Mouse (Mus musculus) stomach, embryonic 14.5 days (tissue): Measurements from ENCODE around the gene Dio2. TPM values are rescaled to one million over a fixed set of nuclear protein-coding genes. Genes with fewer than 3 reads are reported as not detected.

Source experiments
- ATAC-seq: fragments of 200-750 bp; cut with Nextera tagmentation; 2 replicates; pipeline ENCODE4 v1.8.0; 2017; ENCODE audit warnings: low read depth, moderate TSS enrichment; ENCODE audit not compliant: insufficient number of reproducible peaks, insufficient read depth, low FRiP score
- H3K27ac ChIP-seq: fragments of 300-500 bp; sonication (generic); 2 replicates; pipeline ENCODE4 v1.5.1; 2014; ENCODE audit warnings: mild to moderate bottlenecking, low read length, moderate library complexity, mixed read lengths
- H3K27me3 ChIP-seq: fragments of 300-500 bp; sonication (generic); 2 replicates; pipeline ENCODE4 v1.6.1; 2014; ENCODE audit warnings: low read length, control low read depth, mixed read lengths; ENCODE audit not compliant: control insufficient read depth, insufficient read depth
- H3K36me3 ChIP-seq: fragments of 300-500 bp; sonication (generic); 2 replicates; pipeline ENCODE4 v1.6.1; 2014; ENCODE audit warnings: mild to moderate bottlenecking, control low read depth, low read length, moderate library complexity, mixed read lengths; ENCODE audit not compliant: control insufficient read depth, insufficient read depth
- H3K4me1 ChIP-seq: fragments of 300-500 bp; sonication (generic); 2 replicates; pipeline ENCODE4 v1.6.1; 2014; ENCODE audit warnings: low read length, control low read depth, mixed read lengths; ENCODE audit not compliant: control insufficient read depth, insufficient read depth
- H3K4me2 ChIP-seq: fragments of 300-500 bp; sonication (generic); replicated peaks from 2 replicates; pipeline ENCODE4 v1.6.1; 2014; ENCODE audit warnings: low read depth, low read length, control low read depth
- H3K4me3 ChIP-seq: fragments of 300-500 bp; sonication (generic); 2 replicates; pipeline ENCODE4 v1.5.1; 2014; ENCODE audit warnings: low read depth, low read length, control low read depth
- H3K9ac ChIP-seq: fragments of 300-500 bp; sonication (generic); replicated peaks from 2 replicates; pipeline ENCODE4 v1.6.1; 2014; ENCODE audit warnings: low read depth, mild to moderate bottlenecking, control low read depth, low read length, moderate library complexity, mixed read lengths
- H3K9me3 ChIP-seq: fragments of 300-500 bp; sonication (generic); 2 replicates; pipeline ENCODE4 v1.6.1; 2016; ENCODE audit warnings: low read depth, low read length, control low read depth; ENCODE audit not compliant: control insufficient read depth
- WGBS: fragments of 180-500 bp; shearing (Covaris S2); extraction: QIAGEN DNeasy Blood & Tissue Kit; methylation state at CpG from one replicate; pipeline ENCODE4 v1.1.7; 2014; 5-methylcytosine and 5-hydroxymethylcytosine counted together
- polyA plus RNA-seq: library from polyadenylated mRNA; unstranded; fragments of >200 nt; fragmentation: Nextera tagmentation; extraction: Ambion mirVana; gene quantifications from 2 replicates; pipeline ENCODE4 v1.2.1, GENCODE M21; 2014

Gene Dio2
- polyA plus RNA-seq, result 0.77 and 1.1 TPM in 2 replicates

DNA sequence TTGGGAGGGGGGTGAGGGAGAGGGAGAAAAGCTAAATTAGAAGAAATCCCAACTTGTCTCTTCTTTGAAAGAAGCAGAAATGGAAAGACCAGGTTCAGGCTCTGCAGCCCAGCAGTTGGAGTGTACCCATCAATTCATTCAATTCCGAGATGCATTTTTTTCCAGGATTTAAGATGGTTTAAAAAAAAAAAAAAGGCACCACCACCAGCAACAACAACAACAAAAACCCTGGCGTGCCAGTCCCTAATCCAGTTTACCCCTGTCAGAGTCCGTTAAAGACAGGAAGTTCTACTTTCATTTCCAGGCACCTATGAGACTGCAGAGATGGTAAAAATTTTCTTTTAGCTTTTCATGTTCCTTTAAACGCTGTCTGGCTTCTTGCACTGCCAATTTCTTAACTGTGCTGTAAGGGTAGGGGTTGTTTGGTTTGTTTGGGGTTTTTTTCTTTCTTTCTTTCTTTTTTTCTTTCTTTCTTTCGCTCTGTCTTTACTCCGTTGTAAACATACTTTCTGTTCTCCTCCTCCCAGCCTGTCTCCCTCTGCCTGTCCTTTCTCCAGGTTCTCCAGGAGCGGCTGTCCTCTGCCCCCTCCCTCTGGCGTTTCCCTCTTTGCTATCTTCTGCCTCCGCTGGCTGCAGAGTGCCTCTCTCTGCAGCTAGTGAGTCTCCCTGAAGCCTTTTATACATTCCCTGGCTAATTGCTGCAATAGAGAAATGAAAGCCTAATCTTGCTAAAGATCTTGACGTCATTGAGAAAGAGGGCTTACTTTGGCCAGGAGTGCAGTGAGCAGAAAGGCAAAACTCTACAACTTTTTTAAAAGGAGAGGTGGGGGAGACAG is at the start of gene Dio2:
Dio2 (minus strand) TSS at position 51 of the 836 bp plus-strand sequence.
- Histone ChIP-seq H3K9ac (no peak within 1 kb of the TSS), H3K36me3 (no peaks in the 10 kb centered on the region), H3K4me2 (peak within 1 kb of the TSS; percentile 29), H3K9me3 (no peaks in the 10 kb centered on the region), H3K27ac (no peak within 1 kb of the TSS), H3K27me3 (no peaks in the 10 kb centered on the region), H3K4me3 (peak within 1 kb of the TSS; percentile 17), H3K4me1 (no peaks in the 10 kb centered on the region)
- no peak for ATAC-seq
- 14% methylated on average over 10 of the region's 10 CpGs for WGBS

DNA sequence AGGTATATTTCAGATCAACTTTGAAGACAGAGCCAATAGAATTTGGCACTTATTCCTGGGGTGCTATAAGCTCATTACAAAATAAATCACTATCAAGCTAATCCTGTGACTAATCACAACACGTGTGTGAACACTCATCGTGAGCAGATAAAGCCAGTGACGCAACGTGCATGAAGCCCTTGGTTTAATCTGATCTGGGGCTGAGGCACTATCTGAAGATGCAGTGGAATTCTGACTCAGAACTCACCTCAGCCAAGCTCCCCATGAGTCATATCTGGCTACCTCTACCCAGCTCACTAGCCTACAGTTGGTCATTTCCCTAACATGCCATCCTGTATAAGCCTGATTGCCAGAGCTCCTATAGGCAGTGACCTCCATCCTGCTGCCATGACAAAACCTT is 43.2 kb upstream of the Dio2 start:
- Histone ChIP-seq H3K27ac (no peak overlapping the region), H3K4me2 (no peak overlapping the region), H3K4me3 (no peak overlapping the region), H3K27me3 (no peaks in the 10 kb centered on the region), H3K36me3 (no peaks in the 10 kb centered on the region), H3K9me3 (no peaks in the 10 kb centered on the region), H3K9ac (no peak overlapping the region), H3K4me1 (no peaks in the 10 kb centered on the region)
- no peak for ATAC-seq
- WGBS, result 75% methylated on average over 4 of the region's 4 CpGs

DNA sequence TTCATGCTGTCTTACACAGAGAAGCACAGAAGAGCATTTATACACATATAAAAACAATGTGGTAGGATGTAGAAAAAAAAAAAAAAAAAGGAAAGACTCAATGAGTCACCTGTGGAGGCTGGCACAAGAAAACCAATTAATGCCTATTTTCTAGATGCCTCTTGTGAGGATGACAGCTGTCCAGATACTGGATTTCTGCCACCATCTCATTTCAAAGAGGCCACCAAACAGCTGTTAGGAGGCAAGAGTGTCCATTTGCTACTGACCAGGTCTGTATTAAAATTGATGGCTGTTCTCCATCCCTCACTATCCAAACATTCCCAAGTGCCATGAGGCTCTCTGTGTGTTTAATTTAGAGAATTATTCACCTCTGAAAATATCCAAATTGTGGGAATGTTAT is 6.5 kb upstream of the Dio2 start:
- H3K4me1 ChIP-seq, result no peaks in the 10 kb centered on the region
- H3K4me3 ChIP-seq, result no peak overlapping the region
- H3K36me3 ChIP-seq, result no peaks in the 10 kb centered on the region
- no peaks in the 10 kb centered on the region for H3K9me3 ChIP-seq
- H3K9ac ChIP-seq, result no peak overlapping the region
- ATAC-seq, result no peak
- no peak overlapping the region for H3K27ac ChIP-seq
- no peaks in the 10 kb centered on the region for H3K27me3 ChIP-seq
- no peak overlapping the region for H3K4me2 ChIP-seq

DNA sequence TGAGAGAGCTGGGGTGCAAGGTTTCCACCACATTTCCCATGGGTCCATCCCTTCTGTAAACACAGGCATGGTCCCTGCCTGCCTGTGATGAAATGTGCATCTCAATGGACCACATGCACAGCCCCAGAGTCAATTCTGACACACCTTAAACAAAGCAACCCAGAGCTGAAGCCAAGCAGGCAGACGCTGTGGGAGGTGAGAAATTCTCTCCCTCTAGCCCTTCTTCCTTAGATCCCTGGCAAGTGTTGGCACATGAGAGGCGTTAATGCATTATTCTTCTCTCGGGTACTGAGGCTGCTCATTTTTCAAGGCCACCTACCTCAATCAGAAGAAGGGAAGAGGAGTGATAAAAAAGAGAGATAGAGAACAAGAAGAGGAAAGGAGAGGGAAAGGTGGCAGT is 5.4 kb upstream of the Dio2 start:
- ATAC-seq, result no peak
- Histone ChIP-seq H3K4me2 (no peak overlapping the region), H3K4me3 (no peak overlapping the region), H3K27me3 (no peaks in the 10 kb centered on the region), H3K36me3 (no peaks in the 10 kb centered on the region), H3K27ac (no peak overlapping the region), H3K9ac (no peak overlapping the region), H3K4me1 (no peaks in the 10 kb centered on the region), H3K9me3 (no peaks in the 10 kb centered on the region)
- WGBS, result 48% methylated on average over 3 of the region's 3 CpGs

DNA sequence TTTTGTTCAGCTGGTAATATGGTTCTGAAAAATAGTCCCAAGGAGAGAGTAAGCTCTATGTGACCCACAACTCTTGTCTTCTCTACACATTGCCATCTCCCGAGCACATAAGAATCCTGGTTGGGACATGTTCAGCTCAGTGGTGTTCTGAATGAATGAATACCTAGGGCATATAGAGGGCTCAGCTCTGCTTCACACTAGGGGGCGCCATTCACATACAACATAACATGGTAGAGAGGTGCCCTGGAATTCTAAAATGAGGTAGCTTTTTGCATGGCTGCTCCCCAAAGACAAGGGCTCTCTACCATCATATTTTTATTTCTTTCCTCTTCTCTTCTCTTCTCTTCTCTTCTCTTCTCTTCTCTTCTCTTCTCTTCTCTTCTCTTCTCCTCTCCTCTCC is 2.2 kb upstream of the Dio2 start:
- Histone ChIP-seq H3K27ac (no peak overlapping the region), H3K27me3 (no peaks in the 10 kb centered on the region), H3K36me3 (no peaks in the 10 kb centered on the region), H3K9ac (no peak overlapping the region), H3K4me2 (no peak overlapping the region), H3K9me3 (no peaks in the 10 kb centered on the region), H3K4me3 (no peak overlapping the region), H3K4me1 (no peaks in the 10 kb centered on the region)
- ATAC-seq, result no peak
- WGBS, result 38% methylated on average over 2 of the region's 2 CpGs

DNA sequence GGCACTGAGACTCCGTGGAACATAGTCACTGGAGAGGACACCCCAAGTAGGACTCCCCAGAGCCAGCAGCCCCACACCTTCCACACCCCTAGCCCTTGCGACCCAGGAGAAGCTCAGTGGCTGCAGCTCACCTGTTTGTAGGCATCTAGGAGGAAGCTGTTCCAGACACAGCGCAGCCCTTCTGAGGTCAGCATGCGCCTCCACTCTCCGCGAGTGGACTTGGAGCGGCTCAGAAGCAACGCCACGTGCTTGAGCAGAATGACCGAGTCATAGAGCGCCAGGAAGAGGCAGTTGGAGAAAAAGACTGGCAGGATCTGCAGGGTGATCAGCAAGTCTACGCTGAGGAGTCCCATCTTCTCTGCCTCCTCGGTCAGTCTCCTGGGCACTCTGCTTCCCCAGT is 306 bp downstream of the Dio2 start:
- no peaks in the 10 kb centered on the region for H3K4me1 ChIP-seq
- peak overlapping the region; percentile 29; the same call in 1 of the 2 replicates for H3K4me2 ChIP-seq
- H3K36me3 ChIP-seq, result no peaks in the 10 kb centered on the region
- H3K27me3 ChIP-seq, result no peaks in the 10 kb centered on the region
- WGBS, result 73% methylated on average over 13 of the region's 13 CpGs
- H3K4me3 ChIP-seq, result peak overlapping the region; percentile 17; the same call in 1 of the 2 replicates
- H3K27ac ChIP-seq, result no peak overlapping the region
- no peak for ATAC-seq
- no peak overlapping the region for H3K9ac ChIP-seq
- no peaks in the 10 kb centered on the region for H3K9me3 ChIP-seq

DNA sequence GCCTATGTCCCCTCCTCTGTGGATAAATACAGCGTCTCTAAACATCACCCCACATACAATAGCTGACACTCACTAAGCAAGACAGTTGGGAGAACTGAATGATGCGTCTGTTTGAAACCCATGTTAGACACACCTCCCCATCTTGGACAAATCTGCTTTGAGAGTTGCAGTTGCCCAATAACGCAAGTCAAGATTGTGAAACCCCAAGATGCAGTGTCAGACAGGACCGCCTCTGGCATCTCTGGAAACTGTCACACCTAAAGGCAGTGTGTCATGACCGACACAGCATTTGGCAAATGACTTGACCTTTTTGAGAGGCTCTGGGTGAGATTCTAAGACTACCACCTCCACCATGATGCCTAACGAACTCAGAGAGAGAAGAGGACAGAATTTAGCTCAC is 2.8 kb downstream of the Dio2 start:
- Histone ChIP-seq H3K4me2 (no peak overlapping the region), H3K9ac (no peak overlapping the region), H3K27ac (no peak overlapping the region), H3K4me1 (no peaks in the 10 kb centered on the region), H3K4me3 (no peak overlapping the region), H3K27me3 (no peaks in the 10 kb centered on the region), H3K9me3 (no peaks in the 10 kb centered on the region), H3K36me3 (no peaks in the 10 kb centered on the region)
- no peak for ATAC-seq
- 82% methylated on average over 6 of the region's 6 CpGs for WGBS

DNA sequence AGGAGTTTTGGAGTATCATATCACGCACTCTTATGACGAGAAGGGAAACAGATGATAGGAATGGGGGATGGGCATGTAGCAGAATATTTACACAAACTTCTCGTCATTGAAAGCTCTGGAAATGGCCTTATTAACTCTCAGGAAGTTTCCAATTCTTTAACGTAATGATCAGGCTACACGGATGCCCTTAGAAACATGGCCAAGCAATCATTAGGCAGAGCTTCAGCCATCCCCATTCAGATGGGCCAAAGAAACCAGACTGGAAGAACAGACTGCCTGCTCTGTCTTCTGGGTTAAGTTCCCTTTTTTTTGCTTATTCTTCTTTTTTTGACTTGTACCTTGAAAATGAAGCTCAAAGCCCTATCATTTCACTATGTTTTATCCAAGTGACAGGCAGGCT is 3.7 kb downstream of the Dio2 start:
- no peak overlapping the region for H3K9ac ChIP-seq
- no peaks in the 10 kb centered on the region for H3K4me1 ChIP-seq
- no peak overlapping the region for H3K27ac ChIP-seq
- H3K27me3 ChIP-seq, result no peaks in the 10 kb centered on the region
- ATAC-seq, result no peak
- no peaks in the 10 kb centered on the region for H3K36me3 ChIP-seq
- no peak overlapping the region for H3K4me2 ChIP-seq
- WGBS, result 64% methylated on average over 5 of the region's 5 CpGs
- no peak overlapping the region for H3K4me3 ChIP-seq
- no peaks in the 10 kb centered on the region for H3K9me3 ChIP-seq

DNA sequence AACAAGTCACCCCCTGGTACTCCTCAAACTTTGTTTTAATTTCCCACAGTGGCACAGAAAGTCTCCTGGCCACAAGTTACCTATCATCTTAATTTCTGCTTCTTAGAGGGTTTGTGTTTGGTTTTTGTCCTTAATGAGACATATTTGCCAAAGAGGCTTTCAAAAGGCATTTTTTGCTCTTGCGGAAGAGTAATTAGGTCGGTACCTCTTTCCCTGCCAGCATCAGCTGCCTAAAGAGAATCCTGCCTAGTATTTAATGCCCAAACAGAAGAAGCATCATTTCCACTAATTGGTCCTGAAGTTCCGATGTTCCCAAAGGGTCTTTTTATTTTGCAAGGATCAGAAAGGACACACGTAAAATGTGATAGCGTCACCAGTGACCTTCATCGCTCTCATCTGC is 4.5 kb downstream of the Dio2 start:
- no peak for ATAC-seq
- H3K4me1 ChIP-seq, result no peaks in the 10 kb centered on the region
- 90% methylated on average over 6 of the region's 6 CpGs for WGBS

More for the DNA sequence above, 4.5 kb downstream of the Dio2 start:
- Histone ChIP-seq H3K4me3 (no peak overlapping the region), H3K9ac (no peak overlapping the region), H3K27ac (no peak overlapping the region), H3K4me2 (no peak overlapping the region), H3K9me3 (no peaks in the 10 kb centered on the region), H3K27me3 (no peaks in the 10 kb centered on the region), H3K36me3 (no peaks in the 10 kb centered on the region)
